Mouse (Mus musculus): ENCODE results near the gene Cep170b. TPM values are rescaled to one million over a fixed set of nuclear protein-coding genes. Genes with fewer than 3 reads are reported as not detected.

Gene Cep170b
- 10 to 100 TPM; 10.9 to 14.4 TPM for total RNA-seq (2021)
- long read RNA-seq, experiment 1, full-length matches to known transcripts, result 1 of 7 reads
- long read RNA-seq, experiment 1, partial matches to known transcripts, result 4 of 7 reads
- long read RNA-seq, experiment 1, other reads (novel, unspliced or antisense), result 2 of 7 reads
- long read RNA-seq, experiment 2, full-length matches to known transcripts, result 3 of 13 reads
- long read RNA-seq, experiment 2, partial matches to known transcripts, result 4 of 13 reads
- long read RNA-seq, experiment 2, other reads (novel, unspliced or antisense), result 6 of 13 reads

- intact Hi-C loops (cut with DNase I; ENCODE audit: low total_unique reads), result no loop called here
- DNase-seq, result no peak
Measured at GRCm38 (mm10) chr12:112720216-112720615, at the start of gene Cep170b. Gene Cep170b (plus strand): TSS chr12:112720455.

GRCm38 (mm10) chr12:112670718-112671393, 49.4 kb upstream of the Cep170b start:
- intact Hi-C loops (cut with DNase I; ENCODE audit: low total_unique reads), result no loop called here

DNA sequence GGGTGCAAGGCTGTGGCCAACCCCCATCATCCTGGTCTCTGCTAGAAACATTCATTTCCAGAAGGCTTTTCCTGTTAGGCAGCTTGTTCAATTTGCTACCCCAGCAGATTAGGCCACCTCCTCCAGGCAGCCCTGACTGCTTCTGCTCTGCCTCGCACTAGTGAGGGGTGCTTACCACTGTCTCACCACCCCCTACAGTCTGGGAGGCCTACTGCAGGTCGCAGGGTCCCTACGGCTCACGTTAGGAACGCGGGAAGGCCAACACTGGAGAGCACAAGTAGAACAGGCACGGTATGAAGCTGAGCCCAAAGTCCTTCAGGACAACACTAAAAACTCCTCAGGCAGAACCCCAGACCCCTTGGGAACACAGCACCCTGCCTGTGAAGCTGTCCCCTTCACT, 48.4 kb upstream of the Cep170b start:
- DNase-seq, result no peak
- intact Hi-C loops (cut with DNase I; ENCODE audit: low total_unique reads), result no loop called here

More at GRCm38 (mm10) chr12:112670718-112671393, 49.4 kb upstream of the Cep170b start:
- DNase-seq, result peak; percentile 80

DNA sequence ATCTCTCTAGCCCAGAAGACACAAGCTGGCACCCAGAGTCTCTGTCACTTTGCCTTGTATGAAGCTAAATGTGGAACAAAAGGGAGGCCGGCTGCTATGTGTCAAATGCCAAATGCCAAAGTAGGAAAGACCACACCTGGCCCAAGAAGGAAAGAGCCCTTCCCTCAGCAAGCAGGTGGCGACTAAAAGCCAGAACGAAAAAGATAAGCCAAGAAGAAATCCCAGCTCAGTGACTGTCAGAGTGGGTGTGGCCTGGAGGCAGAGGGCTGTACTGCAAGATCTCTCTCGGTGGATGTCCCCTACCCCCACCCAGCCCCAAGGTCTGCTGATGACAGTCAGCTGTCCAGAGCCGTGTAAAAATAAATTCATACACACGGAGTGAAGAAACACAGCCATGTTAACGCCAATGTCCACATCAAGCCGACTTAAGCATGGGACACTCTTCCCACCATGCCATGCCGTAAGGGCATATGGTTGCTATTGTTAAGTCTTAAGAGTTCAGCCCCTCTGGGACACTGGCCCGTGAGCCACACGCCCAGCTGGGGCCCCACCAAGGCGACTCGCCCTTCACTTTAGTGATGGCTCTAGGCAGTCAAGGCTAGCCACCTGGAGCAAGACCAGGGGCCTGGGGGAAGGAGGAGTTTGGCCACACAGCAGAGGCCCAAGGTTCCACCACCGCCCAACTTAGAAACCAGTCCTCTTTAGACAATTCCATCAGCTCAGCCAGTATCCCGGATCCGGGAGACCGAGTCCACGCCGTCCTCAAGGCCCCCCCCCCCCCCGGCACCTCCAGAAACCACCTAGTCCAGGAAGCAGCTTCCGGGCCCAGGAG, 47.3 kb upstream of the Cep170b start:
- DNase-seq, result peak; percentile 69

DNA sequence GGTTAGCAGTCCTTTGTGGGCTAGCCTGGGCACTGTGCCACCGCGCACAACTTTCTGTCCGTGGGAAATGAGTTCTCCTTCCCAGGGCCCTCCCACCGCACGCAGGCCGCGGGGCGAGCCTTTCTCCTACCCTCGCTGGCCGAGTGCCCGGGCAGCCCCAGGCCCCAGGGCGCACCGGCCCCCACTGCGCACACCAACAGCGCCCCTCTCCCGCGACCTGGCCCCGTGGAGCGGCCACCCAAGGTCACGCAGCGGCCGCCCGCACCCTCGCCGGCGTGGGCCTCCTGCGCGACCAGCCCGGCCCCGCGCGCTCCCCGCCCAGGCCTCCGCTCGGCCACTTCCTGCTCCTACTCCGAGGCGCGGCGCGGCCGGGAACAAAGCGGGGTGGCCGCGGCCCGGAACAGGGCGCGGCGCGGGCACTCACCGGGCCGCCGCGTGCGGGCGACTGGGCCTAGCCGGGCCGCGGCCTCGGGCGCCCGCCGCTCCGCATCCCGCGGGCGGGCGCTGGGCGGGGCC, 46.6 kb upstream of the Cep170b start:
- intact Hi-C loops (cut with DNase I; ENCODE audit: low total_unique reads), result no loop called here
- DNase-seq, result peak; percentile 63

More for the DNA sequence above, 47.3 kb upstream of the Cep170b start:
- intact Hi-C loops (cut with DNase I; ENCODE audit: low total_unique reads), result no loop called here

- intact Hi-C loops (cut with DNase I; ENCODE audit: low total_unique reads), result no loop called here
- peak; percentile 53 for DNase-seq
Measured at GRCm38 (mm10) chr12:112674132-112675011, 45.9 kb upstream of the Cep170b start, which contains the start of gene Akt1. Gene Akt1 (minus strand): TSS chr12:112674884.

DNA sequence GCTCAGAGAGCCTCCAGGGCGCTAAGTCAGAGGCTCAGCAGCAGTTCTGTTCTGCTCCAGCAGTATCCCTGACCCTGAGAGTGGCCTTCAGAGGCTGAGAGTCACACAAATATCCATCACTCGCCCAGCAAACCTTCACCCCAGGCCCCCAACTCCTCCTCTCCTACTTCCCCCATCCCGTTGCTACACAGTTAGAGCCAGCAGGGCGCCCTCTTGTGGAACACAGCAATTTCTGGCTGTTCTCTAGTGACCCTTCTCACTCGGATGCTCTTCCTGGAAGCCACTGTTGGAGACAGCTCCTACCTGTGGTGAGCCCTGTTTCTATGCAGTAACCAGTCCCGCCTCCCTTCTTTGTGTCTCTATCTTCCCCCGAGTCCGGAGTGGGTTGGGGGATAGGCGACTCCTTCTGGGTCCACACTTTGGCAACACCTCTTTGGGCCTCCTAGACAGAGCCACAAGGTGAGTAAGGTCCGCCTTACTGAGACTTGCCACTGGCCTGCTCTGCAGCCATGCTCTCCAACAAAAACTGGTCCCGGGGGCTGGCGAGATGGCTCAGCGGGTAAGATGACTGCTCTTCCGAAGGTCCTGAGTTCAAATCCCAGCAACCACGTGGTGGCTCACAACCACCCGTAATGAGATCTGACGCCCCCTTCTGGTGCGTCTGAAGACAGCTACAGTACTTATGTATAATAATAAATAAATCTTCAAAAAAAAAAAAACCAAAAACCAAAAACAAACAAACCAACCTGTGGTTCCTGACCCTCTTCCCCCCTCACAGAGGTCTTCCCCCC, 44.8 kb upstream of the Cep170b start:
- DNase-seq, result peak; percentile 84

DNA sequence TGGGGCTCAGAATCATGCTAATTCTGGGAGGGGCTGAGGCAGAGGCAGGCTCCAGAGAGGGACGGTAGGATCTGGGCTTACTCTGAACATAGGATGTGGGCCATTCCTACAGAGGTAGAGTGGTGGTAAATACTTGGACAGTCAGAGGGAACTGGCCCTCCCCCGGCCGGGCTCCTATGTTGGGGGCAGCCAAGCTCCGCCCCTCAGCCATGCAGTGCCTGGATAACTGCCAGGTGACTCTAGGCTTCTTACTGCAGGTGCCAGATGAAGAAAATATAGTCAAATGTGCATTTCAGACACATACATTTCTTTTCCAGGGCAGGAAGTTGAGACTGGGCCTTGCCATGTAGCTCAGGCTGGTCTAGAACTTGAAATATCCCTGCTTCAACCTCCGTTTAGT, 43.2 kb upstream of the Cep170b start:
- intact Hi-C loops (cut with DNase I; ENCODE audit: low total_unique reads), result no loop called here
- no peak for DNase-seq

More for the DNA sequence above, 44.8 kb upstream of the Cep170b start:
- intact Hi-C loops (cut with DNase I; ENCODE audit: low total_unique reads), result no loop called here

GRCm38 (mm10) chr12:112677943-112678554, 42.2 kb upstream of the Cep170b start:
- no peak for DNase-seq
- intact Hi-C loops (cut with DNase I; ENCODE audit: low total_unique reads), result loop anchor here (2.0 kb wide), 1 partner anchor 29 kb away; no protein-coding TSS in a partner anchor

DNA sequence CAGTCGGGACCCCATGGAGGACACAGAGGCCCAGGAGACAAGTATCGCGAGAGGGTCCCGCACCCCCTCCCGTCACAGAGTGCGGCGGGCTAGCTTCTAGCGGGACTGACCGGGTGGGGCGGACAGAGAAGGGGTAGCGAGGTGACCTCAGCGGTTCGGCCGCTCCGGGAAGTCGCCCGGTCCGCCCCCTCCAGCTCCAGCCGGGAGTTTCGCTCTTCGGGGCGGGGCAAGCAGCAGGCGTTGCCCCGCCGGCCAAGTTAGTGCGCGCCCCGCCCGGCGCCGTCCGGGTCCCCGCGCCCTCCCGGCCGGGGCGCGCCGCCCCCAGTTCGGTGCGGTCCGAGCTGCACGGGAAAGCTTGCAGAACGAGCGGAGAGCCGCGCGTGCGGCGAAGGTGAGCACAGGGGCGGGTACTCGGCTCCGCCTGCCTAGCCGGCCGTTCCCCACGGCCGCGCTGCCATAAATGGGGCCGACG, 41.7 kb upstream of the Cep170b start, which contains the start of gene Zbtb42:
TSS of gene Zbtb42 (plus strand) at position 274 of the 472 bp plus-strand sequence.
- peak; percentile 75 for DNase-seq
- intact Hi-C loops (cut with DNase I; ENCODE audit: low total_unique reads), result loop anchor here (2.0 kb wide), 1 partner anchor 28 kb away; no protein-coding TSS in a partner anchor

GRCm38 (mm10) chr12:112679027-112679996, 40.9 kb upstream of the Cep170b start:
- intact Hi-C loops (cut with DNase I; ENCODE audit: low total_unique reads), result loop anchor here (2.0 kb wide), 1 partner anchor 27 kb away; no protein-coding TSS in a partner anchor
- DNase-seq, result no peak

DNA sequence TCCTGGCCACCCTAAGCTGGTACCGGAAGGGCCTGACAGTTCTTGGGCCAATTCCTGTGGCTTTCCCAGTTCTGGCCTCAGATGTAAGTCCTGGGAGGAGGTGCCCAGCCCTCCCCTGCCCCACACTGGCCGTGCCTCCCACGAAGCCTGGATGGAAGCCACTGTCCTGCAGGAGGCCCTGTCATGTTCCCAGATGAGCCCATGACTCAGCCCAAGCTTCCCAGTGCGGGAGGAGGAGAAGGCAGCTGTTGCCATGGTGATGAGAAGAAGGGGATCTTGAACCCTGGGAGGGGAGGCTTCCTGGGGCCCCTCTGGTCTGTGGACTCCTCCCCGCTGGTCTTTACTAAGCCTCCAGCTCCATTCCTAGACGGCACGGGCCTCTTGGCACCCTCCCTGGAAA, 36.9 kb upstream of the Cep170b start:
- intact Hi-C loops (cut with DNase I; ENCODE audit: low total_unique reads), result no loop called here
- DNase-seq, result no peak

DNA sequence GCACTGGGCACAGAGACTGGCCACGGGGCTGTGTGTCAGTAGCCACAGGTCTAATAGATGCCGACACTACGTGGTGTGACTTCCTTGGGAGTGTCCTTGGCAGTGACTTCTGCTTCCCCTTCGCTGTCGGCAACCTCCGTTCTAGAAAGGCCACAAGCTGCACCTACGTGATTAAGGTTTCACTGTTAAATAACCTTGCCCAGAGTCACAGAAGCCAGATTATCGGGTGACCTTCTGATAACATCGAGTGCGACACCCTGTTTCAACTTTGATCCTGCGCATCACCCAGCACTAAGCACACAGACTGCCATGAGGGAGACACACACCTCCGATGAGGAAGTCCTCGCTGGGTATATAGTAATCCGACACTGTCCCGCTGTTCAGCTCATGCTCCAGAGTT, 31.8 kb upstream of the Cep170b start:
- no peak for DNase-seq

DNA sequence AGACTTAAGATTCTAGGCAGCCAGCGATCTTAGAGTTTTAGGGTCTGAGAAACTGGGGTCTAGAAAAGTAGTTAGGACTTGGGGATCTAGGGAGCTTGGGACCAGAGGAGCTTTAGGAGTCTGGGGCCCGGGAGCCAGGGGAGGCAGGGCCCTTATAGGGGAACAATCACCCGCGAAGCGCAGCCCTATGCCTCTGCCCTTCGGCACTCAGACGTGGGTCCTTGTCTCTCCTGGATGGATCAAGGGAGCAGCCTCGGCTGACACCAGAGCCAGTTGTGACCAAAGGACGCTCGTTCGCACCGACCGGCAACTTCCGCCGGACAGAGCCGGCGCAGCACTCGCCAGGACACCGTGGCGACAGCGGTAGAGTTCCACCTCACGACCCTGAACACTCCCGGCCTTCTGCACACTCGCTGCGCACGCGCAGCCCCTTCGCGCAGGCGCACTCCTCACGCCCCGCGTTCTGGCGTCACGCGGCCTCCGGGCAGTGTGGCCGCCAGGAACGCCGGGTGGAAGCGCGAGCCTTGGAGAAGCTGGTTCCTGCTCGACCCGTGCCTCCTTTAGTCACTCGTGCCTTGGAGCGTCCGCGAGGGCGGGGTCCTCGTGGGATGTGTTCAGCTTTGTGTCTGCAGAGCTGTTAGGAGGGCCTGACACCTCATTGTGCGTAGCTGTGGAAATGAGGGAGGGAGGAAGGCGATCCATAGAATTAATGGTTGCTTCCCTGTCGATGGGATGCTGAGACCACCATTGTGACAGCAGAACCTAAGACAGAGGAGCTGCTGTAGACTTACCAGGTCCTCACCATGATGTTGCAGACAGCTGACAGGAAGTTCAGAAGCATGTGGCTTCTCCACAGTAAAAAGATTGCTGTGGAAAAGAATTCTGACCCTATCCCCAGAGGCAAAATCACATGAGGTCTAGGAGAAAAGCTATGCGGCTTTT, 26.8 kb upstream of the Cep170b start:
- peak; percentile 94 for DNase-seq
- intact Hi-C loops (cut with DNase I; ENCODE audit: low total_unique reads), result no loop called here

More for the DNA sequence above, 31.8 kb upstream of the Cep170b start:
- intact Hi-C loops (cut with DNase I; ENCODE audit: low total_unique reads), result no loop called here

DNA sequence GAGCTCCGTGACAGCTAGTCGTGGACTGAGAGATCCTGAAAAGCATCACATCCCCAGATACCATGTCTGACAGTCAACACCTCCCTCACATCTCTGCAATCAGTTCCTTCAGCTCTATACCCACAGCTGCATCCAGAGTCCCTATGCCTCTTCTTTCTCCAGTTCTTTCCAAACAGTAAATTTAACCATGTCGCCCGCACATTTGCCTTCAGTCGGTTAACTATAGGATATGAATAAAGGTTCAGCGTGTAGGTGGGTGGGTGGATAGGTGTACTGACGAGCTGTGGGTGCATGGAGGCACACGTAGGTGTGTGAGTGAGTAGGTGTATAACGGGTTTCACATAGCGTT, 26.2 kb upstream of the Cep170b start:
- intact Hi-C loops (cut with DNase I; ENCODE audit: low total_unique reads), result no loop called here
- DNase-seq, result no peak
